Mouse (Mus musculus): Measurements from ENCODE around the gene Ehd1.
"Not testable (repeated sequence)": the region's sequence is repeated elsewhere in the genome, so short reads cannot be mapped to it uniquely, and the experiment has no call there.

Ehd1 gene

GRCm38 (mm10) chr19:6279481-6280144 is 3.1 kb downstream of the Ehd1 start:
- no peak for DNase-seq (ENCODE audit: low read depth, low spot score)

DNA sequence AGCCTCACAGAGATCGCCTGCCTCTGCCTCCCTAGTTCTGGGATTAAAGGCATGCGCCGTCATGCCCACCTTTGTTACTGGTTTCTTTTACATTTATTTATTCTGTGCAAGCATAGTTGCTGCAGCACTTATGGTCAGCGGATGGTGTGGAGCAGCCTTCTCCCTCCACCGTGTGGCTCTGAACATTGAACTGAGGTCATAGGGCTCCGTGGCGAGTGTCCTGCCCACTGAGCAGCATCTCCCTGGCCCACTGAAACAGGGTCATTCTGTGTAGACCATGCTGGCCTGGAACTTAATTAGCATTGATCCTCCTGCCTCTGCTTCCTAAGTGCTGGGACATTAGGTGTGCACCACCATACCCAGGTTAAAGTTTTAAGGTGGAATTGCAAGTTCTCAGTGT is 4.0 kb downstream of the Ehd1 start:
- no peak for DNase-seq (ENCODE audit: low read depth, low spot score)

GRCm38 (mm10) chr19:6281122-6282020 is 4.8 kb downstream of the Ehd1 start:
- DNase-seq (ENCODE audit: low read depth, low spot score): peak; percentile 63

- no peak for DNase-seq (ENCODE audit: low read depth, low spot score)
Observed at GRCm38 (mm10) chr19:6283001-6283400, 6.5 kb downstream of the Ehd1 start.

DNA sequence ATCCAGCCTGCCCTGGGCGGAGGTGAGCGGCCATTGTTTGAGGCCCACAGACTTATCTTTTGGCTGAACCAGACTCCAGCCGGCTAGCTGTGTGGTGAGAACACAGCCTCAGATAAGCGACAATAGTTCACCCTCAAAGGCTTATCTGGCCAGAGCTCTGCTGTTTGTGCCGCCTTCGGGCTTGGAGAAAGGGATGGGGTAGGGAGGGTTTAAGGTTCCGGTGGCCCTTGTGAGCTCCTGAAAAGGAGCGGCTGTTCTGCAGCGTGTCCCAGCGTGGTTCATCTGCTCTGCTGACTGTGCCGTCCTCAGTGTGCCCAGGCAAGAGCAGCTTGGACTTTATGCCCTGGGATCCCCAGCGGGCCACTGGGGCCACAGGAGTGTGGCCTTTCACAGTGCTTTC is 8.0 kb downstream of the Ehd1 start:
- DNase-seq (ENCODE audit: low read depth, low spot score): no peak

GRCm38 (mm10) chr19:6285226-6285625 is 8.7 kb downstream of the Ehd1 start:
- no peak for DNase-seq (ENCODE audit: low read depth, low spot score)

DNA sequence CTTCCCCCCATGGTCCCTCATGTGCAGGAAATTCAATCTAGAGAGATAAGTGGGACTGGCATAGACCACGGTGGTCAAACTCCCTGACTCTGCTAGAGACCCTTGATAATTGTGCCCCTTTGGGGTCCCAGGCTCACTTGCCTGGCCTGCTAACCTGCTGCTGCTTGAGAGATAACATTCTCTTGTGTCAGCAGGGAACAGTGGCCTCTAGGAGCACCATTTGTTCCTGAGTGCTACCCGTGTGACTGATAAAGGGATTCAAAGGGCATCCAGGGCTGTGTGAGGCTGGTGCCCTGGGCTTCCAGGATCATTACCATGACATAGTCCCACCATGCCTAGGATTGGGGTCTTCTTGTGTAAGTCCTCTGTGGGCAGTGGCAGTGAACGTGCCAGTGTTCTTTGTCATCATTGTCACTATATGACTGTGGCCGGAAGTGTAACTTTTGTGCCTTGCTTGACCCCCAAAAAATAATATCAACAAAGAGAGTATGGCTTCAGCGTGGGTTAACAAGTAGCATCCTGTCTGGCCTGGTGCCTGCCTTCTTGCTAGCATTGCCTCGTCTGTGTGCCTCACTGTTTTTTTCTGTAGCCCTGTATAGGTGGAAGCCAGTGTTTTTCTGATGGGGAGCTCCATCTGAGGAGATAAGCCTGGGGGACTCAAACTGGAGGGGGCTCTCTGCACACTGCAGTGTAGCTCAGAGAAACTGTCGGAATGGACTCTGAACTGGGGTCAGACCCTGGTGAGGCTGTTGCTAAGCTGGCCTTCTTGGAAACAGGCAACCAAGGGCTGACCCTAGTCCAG is 9.3 kb downstream of the Ehd1 start:
- DNase-seq (ENCODE audit: low read depth, low spot score): no peak

DNA sequence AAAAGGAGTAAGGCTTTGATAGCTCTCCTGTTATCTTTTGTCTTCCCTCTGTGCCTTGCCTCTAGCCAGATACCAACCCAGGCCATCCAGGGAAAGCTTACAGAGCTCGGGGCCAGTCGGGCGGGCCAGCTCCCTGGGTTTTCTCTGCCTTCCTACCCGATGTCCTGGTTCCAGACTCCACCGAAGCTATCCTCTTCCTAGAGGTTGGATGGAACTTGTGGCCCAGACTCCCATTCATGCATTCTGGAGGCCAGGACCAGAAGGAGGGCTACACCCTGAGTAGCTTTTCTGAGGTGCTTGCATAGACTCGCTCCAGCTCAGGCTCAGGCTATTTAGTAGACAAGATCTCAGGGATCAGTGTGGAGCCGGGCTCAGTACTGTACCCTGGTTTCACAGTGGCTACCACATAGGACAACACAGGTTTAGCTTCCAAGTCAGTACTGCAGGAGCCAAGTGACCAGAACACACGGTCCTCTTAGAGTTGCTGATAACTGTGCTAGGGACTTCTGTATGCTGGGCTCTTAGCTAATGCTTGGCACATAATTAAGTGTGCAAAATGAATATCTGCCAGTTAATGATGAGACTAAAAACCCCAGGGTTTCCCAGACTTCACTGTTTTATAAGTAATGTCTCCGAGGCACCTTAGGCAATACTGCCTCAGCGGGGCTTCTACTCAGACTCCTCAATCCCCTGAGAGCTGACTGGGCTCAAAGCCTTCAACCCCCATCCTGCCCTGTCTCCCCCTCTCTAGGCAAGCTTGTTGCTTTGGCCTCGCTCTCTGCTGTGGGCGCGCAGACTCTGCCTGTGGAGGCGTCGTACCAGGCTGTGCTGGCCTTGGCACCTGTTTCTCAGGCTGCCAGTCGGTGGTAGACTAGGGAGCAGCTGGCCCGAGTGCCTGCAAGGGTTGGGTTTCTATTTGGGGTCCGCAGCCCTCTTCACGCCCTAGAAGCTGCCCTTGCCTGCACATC is 10.2 kb downstream of the Ehd1 start:
- DNase-seq (ENCODE audit: low read depth, low spot score): no peak

GRCm38 (mm10) chr19:6288236-6288894 is 11.8 kb downstream of the Ehd1 start:
- DNase-seq (ENCODE audit: low read depth, low spot score): no peak

GRCm38 (mm10) chr19:6289696-6290238 is 13.2 kb downstream of the Ehd1 start:
- DNase-seq (ENCODE audit: low read depth, low spot score): no peak

DNA sequence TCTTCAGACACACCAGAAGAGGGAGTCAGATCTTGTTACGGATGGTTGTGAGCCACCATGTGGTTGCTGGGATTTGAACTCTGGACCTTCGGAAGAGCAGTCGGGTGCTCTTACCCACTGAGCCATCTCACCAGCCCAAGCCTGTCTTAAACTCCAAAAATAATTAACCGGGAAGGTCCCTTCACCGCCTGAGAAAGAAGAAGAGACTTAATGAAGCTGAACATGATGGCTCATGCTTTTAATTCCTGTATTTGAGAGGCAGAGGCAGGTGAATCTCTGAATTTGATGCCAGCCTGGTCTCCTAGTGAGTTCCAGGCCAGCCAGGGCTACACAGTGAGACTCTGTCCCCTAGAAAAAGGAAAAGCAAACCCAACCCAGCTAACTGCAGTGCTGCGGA is 14.2 kb downstream of the Ehd1 start:
- DNase-seq (ENCODE audit: low read depth, low spot score): not testable (repeated sequence)

DNA sequence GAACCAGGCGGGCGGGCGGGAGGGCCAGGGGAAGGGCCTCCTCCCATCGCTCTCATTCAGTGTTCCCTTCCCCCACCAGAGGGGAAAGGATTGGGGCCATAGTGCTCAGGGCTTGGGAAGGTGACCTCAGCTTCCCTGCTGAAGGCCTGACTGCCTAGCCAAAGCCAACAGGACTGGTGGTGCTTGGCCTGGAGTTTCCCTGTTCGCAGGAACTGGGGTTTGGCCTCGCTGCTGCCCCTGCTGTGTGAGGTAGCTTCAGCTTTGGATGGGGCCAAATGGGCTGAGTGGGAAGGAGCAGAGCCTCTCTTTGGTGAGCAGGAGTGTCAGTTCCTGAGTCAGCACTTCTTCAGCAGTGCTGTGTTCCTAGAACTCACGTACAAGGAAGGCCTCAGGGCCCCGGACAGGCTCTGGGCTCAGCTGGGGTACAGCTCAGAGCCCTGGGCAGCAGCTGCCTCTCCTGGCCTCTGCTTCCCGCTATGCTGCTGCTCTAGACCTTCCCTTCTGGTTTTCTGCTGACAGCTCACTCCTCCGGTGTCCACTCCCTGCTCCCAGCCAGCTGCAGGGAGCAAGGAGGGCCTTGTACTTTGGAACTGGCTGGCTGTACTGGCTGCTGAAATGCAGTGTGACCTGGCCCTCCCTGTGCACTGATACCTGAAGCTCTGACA is 14.7 kb downstream of the Ehd1 start:
- DNase-seq (ENCODE audit: low read depth, low spot score): peak; percentile 69

- no peak for DNase-seq (ENCODE audit: low read depth, low spot score)
Observed at GRCm38 (mm10) chr19:6292262-6292661, 15.7 kb downstream of the Ehd1 start.

- no peak for DNase-seq (ENCODE audit: low read depth, low spot score)
Observed at GRCm38 (mm10) chr19:6294301-6294700, 17.8 kb downstream of the Ehd1 start.

DNA sequence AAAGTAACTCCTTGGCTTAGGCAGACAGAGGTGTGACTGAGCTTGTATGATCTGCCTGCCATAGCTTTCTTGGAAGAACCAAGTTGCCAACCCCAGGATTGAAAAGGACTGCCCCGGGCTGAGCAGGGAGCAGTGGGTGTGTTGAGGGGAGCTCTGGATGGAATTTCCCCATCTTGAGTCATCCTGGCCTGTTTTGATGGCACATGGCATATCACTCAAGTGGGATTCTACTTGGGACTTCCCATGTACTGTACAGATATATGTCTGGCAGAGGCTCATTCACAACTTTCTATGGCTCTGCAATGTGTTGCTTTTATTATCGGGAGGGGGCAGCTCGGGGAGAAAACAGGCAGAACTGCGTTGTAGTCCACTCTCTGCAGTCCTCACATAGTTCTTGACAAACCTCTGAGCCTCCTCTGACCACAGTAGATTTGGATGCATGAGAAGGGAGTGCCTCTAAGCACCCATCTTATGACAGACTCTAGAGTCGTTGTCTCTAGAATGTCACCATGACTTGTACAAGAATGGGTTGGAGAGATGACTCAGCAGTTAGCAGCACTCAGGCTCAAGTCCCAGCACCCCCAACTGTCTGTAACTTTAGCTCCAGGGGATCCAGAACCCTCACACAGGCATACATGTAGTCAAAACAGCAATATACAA is 20.2 kb downstream of the Ehd1 start:
- no peak for DNase-seq (ENCODE audit: low read depth, low spot score)

DNA sequence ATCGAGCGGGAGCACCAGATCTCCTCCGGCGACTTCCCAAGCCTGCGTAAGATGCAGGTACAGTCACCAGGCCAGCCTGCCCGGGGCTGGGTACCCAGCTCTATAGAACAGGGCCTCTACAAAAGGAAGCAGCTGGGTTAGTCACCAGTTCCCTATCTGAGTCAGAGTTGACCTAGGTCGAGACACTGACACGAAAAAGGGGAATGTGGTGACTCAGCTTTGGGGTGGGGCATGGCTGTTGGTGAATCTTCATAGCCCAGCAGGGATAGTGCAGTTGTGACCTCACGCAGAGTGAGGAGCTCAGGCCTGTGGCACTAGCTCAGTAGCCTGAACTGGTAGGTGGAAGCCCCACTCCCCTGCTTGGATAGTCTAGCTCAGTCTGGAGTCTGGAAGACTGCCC is 21.1 kb downstream of the Ehd1 start:
- no peak for DNase-seq (ENCODE audit: low read depth, low spot score)

- DNase-seq (ENCODE audit: low read depth, low spot score): no peak
Observed at GRCm38 (mm10) chr19:6299003-6299402, 22.5 kb downstream of the Ehd1 start.

DNA sequence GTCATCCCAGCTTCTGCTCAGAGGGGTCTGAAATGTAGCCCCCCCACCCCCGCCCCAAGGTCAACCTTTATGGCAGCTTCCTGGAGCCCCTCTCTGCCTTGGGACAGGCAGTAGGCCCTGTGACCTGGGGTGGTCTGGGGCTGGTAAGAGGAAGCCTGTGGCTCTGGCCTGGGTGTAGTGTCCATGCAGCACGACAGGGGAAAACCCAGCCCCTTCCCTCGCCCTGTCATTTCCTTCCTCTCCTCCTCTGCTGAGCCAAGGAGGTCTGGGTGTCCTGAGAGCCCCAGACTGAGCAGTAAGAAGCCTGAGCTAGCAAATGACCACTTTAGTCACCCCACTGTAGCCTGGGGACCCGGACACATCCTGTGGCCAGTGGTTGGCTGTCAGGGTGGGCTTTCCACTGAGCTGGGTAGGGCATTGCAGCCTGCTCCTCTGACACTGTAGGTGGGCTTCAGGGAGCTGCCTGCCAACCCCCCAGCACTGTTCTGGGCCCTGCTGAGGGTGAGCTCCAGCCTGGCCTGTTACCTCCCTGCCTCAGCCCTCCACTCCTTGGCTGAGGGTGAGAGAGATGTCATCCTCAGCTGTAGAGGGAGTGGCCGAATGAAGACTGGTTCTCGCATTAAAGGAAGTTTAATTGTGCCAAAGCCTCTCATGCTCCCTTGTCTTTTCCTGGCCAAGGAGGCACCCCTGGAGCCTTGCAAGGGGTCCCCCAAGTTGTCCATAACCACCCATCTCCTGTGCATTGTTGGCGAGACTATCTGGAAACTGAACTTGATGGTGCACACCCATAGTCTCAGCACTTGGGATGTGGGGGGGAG is 23.1 kb downstream of the Ehd1 start:
- DNase-seq (ENCODE audit: low read depth, low spot score): no peak
